Mouse (Mus musculus): ENCODE data around the gene Eya3.
A peak's percentile ranks its signal among the peaks of the same experiment; 100 is the strongest.
"Not testable (repeated sequence)": the region's sequence is repeated elsewhere in the genome, so short reads cannot be mapped to it uniquely, and the experiment has no call there.

The Eya3 gene

GRCm38 (mm10) chr4:132741491-132741890 is 102.7 kb downstream of the Eya3 start:
- DNase-seq (ENCODE audit: low spot score): no peak

GRCm38 (mm10) chr4:132743992-132744911 is 105.5 kb downstream of the Eya3 start:
- no peak for DNase-seq (ENCODE audit: low spot score)

GRCm38 (mm10) chr4:132746911-132747517 is 108.2 kb downstream of the Eya3 start:
- no peak for DNase-seq (ENCODE audit: low spot score)

GRCm38 (mm10) chr4:132747664-132748259 is 109.0 kb downstream of the Eya3 start:
- peak; percentile 22 for DNase-seq (ENCODE audit: low spot score)

GRCm38 (mm10) chr4:132748778-132749177 is 110.0 kb downstream of the Eya3 start:
- DNase-seq (ENCODE audit: low spot score): no peak

GRCm38 (mm10) chr4:132749258-132749982 is 110.6 kb downstream of the Eya3 start:
- no peak for DNase-seq (ENCODE audit: low spot score)

GRCm38 (mm10) chr4:132752992-132753391 is 114.2 kb downstream of the Eya3 start:
- no peak for DNase-seq (ENCODE audit: low spot score)

GRCm38 (mm10) chr4:132756974-132757373 is 118.2 kb downstream of the Eya3 start, which contains the start of gene Smpdl3b:
Gene Smpdl3b (minus strand): TSS chr4:132757252.
- DNase-seq (ENCODE audit: low spot score): peak; percentile 81

GRCm38 (mm10) chr4:132757633-132758351 is 119.0 kb downstream of the Eya3 start:
- DNase-seq (ENCODE audit: low spot score): no peak

- no peak for DNase-seq (ENCODE audit: low spot score)
These were observed 121.5 kb downstream of the Eya3 start for GRCm38 (mm10) chr4:132760296-132760695.

- no peak for DNase-seq (ENCODE audit: low spot score)
These were observed 123.8 kb downstream of the Eya3 start for GRCm38 (mm10) chr4:132762602-132763001.

- DNase-seq (ENCODE audit: low spot score): not testable (repeated sequence)
These were observed 124.3 kb downstream of the Eya3 start for GRCm38 (mm10) chr4:132763125-132763524.

GRCm38 (mm10) chr4:132767914-132768876 is 129.4 kb downstream of the Eya3 start, which contains the start of gene Rpa2:
Gene Rpa2 (plus strand): TSS chr4:132768332.
- peak; percentile 99 for DNase-seq (ENCODE audit: low spot score)

GRCm38 (mm10) chr4:132771776-132772175 is 133.0 kb downstream of the Eya3 start:
- DNase-seq (ENCODE audit: low spot score): no peak

Data from urinary bladder, postnatal 14 days (tissue).